Mouse (Mus musculus) CH12.LX (cell line): Measurements from ENCODE around the gene Pde4d.

Experiments
- CHD2 ChIP-seq: IDR thresholded peaks from 2 replicates; pipeline ENCODE4 v1.6.1; 2011; ENCODE audit warnings: low read length, improper control_type of control experiment
- CTCF ChIP-seq, 2 experiments: IDR thresholded peaks in 1 of 2; conservative IDR thresholded peaks in 1 of 2; 2 replicates each; pipeline ENCODE4 v1.5.1; 2011 to 2012; ENCODE audit warnings: low read depth in 2 of 2, low read length in 2 of 2, improper control_type of control experiment in 1 of 2, inconsistent platforms in 1 of 2, mild to moderate bottlenecking in 1 of 2, moderate library complexity in 1 of 2
- MAX ChIP-seq: IDR thresholded peaks from 2 replicates; pipeline ENCODE4 v1.6.1; 2011; ENCODE audit warnings: low read length, improper control_type of control experiment
- MEF2A ChIP-seq: IDR thresholded peaks from 2 replicates; pipeline ENCODE4 v1.6.1; 2014; ENCODE audit warnings: low read depth, mild to moderate bottlenecking, inconsistent platforms, low read length, improper control_type of control experiment, borderline replicate concordance
- MXI1 ChIP-seq: IDR thresholded peaks from 2 replicates; pipeline ENCODE4 v1.6.1; 2011; ENCODE audit warnings: mild to moderate bottlenecking, low read depth, low read length, improper control_type of control experiment
- POLR2A ChIP-seq: IDR thresholded peaks from 2 replicates; pipeline ENCODE4 v1.6.1; 2011; ENCODE audit warnings: low read depth, mild to moderate bottlenecking, improper control_type of control experiment, low read length
- RAD21 ChIP-seq: IDR thresholded peaks from 2 replicates; pipeline ENCODE4 v1.6.1; 2011; ENCODE audit warnings: low read depth, mild to moderate bottlenecking, low read length, improper control_type of control experiment, moderate library complexity
- SIN3A ChIP-seq: IDR thresholded peaks from 2 replicates; pipeline ENCODE4 v1.6.1; 2012; ENCODE audit warnings: low read length, improper control_type of control experiment, inconsistent platforms
- TBP ChIP-seq: conservative IDR thresholded peaks from 2 replicates; pipeline ENCODE4 v1.6.1; 2011; ENCODE audit warnings: low read depth, low read length, improper control_type of control experiment
- USF1 ChIP-seq: IDR thresholded peaks from 2 replicates; pipeline ENCODE4 v1.6.1; 2014; ENCODE audit warnings: low read depth, mild to moderate bottlenecking, inconsistent platforms, low read length, improper control_type of control experiment
- ZNF384 ChIP-seq: IDR thresholded peaks from 2 replicates; pipeline ENCODE4 v1.6.1; 2012; ENCODE audit warnings: low read depth, low read length, improper control_type of control experiment, inconsistent platforms

GRCm38 (mm10) chr13:109439436-109440161, 989.9 kb downstream of the Pde4d start:
- no peak for TF ChIP-seq RAD21
- no peak for TF ChIP-seq MEF2A
- TF ChIP-seq USF1: no peak
- no peak for TF ChIP-seq TBP
- no peak for TF ChIP-seq SIN3A
- no peak for TF ChIP-seq MAX
- TF ChIP-seq CTCF (conservative IDR thresholded peaks at IDR 0.05 in 1 of 2, IDR thresholded peaks at IDR 0.05 in 1 of 2; ENCODE audit: low read depth in 2 of 2, low read length in 2 of 2): no peak
- no peak for TF ChIP-seq ZNF384
- no peak for TF ChIP-seq MXI1
- no peak for TF ChIP-seq CHD2
- TF ChIP-seq POLR2A: no peak
